Mouse (Mus musculus) layer of hippocampus, adult 9-10 months (tissue): ENCODE results near the gene Atpaf1.

Experiments
- DNase-seq: peaks from one replicate; pipeline ENCODE4 v3.0.0; 2022; ENCODE audit warnings: low spot score

Gene Atpaf1

GRCm38 (mm10) chr4:115812326-115812725 lies 27.7 kb downstream of the Atpaf1 start:
- no peak for DNase-seq

DNA sequence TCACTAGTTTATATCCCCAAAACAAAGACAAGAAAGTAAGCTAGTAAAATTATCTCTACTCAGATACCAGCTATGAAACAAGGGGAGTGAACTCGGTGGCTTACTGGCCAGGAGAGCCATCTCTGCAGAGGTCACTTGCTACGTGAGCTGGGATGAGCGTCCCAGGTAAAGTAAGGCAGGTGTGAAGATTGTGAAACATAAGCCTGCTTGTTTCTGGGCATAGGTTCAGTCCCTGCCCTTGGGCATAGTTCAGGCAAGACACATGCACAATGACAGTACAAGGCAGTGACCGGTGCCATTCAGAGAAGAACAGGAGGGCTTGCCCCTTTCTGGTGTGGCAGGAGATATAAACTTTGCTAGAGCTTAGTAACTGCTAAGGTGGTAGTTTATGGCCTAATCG lies 31.0 kb downstream of the Atpaf1 start:
- no peak for DNase-seq

DNA sequence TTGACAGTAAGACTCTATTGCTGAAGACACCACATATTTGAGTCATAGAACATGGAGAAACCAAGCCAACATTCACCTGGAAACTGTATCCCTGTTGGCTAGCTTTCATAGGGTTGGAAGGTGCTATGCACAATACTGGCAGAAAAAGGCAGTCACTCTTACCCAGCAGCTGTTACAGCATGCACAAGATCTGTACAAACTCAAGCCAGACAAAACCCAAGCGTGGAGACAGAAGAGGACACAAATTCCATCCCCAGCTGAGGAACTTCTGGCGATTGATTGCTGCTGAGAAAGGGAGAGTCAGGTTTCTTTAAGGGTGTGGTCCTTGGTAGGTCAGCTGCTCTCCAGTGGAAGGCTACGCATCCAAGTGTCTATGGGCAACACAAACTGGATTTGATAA lies 35.6 kb downstream of the Atpaf1 start:
- DNase-seq, result no peak

- DNase-seq, result no peak
Observed at GRCm38 (mm10) chr4:115820944-115821343, 36.3 kb downstream of the Atpaf1 start.

DNA sequence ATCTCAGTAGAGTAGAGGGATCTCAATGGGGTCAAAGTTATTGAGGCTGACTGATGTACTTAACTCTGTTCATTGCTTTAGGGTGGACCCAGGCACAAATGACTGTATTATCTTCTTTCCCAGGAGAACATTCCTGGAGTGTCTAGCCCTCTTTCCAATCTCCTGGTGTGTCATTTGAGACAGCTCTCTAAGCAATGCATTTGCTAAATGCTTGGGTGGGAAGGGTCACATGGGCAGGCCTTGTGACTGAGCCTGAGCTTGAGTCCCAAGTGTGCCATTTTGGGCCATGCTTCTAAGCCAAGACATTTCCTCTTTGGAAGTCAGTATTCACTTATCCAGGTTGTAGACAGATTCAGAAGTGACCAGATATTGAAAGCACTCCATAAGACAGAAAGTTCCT lies 36.8 kb downstream of the Atpaf1 start:
- no peak for DNase-seq

DNA sequence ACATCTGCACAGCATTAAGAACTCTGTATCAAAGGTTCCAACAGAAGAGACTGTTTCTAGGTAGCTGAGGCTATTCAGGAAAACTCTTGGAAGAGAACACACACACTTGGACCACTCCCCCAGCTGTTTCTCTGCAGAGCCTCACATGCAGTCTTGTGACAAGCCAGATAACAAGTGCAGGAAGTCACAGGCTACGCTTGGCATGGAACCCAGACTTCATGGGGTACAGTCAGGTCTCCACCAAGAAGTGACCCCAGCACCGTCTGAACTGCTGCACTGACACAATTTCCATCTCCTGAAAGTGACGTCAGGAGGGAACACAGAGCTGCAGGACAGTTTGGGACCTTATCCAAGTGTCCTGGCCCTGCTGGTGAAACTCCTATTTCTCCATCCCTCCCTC lies 37.3 kb downstream of the Atpaf1 start:
- DNase-seq, result no peak

GRCm38 (mm10) chr4:115824178-115824577 lies 39.6 kb downstream of the Atpaf1 start:
- no peak for DNase-seq

DNA sequence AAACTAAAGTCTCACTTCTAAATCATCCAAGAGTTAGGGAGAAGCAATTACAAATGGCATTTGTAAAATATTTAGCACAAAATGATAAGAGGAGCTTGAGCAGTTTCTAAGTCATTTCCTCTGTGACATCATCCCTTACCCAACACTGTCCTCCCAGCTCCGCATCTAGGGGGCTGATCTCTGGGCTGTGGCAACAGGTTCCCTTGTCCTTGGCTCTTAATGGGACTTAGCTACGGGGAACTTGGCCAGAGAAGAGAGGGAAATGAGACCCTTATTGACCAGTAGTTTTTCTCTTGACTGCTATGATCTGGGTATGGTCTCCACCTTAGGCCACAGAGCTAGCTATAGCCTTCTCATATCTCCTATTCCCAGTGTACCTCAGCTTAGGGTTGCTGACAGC lies 40.7 kb downstream of the Atpaf1 start:
- DNase-seq, result no peak

- DNase-seq, result no peak
Observed at GRCm38 (mm10) chr4:115827066-115827465, 42.5 kb downstream of the Atpaf1 start.

DNA sequence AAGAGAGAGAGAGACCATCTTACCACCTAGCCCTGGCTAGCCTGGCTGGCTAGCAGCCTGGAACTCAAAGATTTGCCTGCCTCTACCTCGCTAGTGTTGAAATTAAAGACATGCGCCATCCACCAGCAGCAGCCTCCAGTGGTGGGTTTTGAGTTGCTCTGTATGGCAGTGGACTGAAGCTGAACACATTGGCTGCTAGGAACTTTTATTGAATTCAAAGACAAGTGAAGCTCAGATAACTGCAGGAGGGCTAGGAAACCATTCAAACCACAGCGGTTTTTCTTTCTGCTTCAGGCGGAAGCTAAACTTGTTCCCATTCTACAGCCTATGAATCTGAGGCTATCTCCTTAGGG lies 42.9 kb downstream of the Atpaf1 start:
- no peak for DNase-seq

DNA sequence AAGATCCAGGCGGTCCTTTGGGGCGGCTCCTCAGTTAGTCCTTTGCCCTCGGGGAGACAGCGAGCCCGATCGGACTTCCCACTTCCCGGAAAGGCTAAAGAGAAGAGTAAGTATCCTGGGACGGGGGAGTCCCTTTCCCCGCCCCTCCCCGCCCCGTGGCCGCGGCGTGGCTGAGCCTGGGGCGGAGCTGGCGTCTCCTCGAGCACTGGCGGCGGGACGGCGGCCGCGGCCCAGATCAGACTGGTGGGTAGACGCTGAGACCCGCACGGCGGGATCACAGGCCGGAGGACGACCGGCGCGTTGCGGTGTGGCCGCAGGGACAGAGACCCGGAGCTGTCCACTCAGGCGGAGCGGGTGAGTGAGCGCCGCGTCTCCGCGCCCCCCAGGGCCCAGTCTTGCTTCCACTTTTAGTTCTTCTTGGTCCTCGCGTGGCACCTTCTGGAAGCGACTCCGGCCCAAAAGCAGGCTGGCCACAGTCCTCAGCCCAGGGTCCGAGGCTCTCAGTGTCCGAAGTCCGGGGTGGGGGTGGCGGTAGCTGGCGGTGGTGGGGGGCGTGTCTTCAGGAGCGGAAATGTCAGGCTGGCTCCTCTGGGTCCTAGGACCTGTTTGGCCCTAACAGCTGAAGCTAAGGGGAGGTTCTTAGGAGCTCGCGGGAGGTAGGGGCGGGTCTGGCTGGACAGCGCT lies 43.4 kb downstream of the Atpaf1 start, which contains the start of gene Mob3c:
Gene Mob3c (plus strand): TSS at position 205 of the 684 bp plus-strand sequence.
- no peak for DNase-seq

DNA sequence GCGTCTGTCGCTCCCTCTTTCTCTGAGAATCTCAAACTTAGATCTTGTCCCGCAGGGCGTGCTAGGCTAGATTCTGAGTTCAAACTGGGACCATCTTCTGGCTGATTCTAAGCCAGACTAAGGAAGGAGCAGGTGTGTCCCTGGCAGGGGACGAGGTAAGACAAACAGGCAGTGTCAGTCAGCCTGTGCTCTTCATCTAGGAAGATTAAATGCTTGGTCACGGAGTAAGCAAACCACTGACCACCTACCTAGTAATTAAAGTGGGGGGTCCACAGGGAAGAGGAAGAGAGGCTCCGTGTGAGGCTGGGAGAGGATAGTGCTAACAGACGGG lies 43.9 kb downstream of the Atpaf1 start:
- DNase-seq, result no peak

DNA sequence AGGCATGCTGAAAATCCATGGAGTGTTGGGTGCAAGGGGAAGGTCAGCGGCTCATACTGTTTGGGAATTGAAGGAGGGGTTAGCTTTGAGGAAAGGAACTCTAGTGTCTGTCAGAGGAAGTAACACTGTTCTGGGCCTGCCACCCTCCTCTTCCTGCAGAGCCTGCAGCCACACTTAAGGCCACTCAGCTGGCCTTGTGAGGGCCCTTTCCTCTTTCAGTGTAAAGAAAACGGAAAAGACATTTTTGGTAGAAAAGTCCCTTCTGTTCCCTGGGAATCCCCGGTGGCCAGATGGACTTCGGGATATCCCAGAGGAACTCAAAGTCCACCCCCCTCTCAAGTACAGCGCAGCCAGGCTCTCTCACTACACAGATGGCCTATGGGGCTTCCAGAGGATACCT lies 45.9 kb downstream of the Atpaf1 start:
- DNase-seq, result no peak

GRCm38 (mm10) chr4:115831221-115831620 lies 46.6 kb downstream of the Atpaf1 start:
- no peak for DNase-seq

DNA sequence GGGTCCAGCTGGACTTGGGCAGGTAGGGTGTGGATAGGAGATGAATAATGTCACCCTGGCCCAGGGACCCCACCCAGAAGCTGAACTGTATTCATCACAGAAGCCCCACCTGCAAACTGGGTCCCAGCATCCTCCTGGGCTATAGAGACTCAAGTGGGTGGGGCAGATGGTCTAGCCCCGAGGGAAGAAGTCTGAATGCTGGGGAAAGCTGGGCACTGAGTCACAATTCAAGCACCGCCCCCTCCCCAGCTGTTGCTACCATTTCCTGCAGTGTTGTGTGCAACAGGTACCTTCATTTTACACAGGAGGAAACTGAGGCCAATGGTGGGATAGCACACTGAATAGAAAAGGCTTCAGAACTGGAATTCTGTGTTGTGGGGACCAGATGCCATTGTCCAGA lies 47.4 kb downstream of the Atpaf1 start:
- DNase-seq, result no peak

DNA sequence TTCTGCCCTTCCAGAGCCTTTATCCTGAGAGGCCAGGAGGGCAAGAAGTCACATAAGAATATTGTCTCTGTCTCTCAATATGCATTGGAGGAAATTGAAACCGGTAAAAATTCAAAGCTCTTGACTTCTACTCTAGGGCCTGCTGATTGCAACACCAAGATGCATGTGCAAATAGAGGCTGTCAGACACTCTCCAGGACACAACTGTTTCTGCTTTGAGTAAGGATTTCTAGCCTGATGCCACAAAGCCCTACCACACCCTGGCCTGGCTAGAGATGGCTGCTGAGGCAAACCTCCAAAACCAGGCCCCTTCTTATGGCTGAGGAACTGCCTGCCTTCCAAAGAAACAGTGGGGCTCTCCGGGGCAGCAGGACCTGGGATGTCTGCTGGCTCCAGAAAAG lies 51.0 kb downstream of the Atpaf1 start:
- DNase-seq, result no peak

- DNase-seq, result no peak
Observed at GRCm38 (mm10) chr4:115838196-115838595, 53.6 kb downstream of the Atpaf1 start.

DNA sequence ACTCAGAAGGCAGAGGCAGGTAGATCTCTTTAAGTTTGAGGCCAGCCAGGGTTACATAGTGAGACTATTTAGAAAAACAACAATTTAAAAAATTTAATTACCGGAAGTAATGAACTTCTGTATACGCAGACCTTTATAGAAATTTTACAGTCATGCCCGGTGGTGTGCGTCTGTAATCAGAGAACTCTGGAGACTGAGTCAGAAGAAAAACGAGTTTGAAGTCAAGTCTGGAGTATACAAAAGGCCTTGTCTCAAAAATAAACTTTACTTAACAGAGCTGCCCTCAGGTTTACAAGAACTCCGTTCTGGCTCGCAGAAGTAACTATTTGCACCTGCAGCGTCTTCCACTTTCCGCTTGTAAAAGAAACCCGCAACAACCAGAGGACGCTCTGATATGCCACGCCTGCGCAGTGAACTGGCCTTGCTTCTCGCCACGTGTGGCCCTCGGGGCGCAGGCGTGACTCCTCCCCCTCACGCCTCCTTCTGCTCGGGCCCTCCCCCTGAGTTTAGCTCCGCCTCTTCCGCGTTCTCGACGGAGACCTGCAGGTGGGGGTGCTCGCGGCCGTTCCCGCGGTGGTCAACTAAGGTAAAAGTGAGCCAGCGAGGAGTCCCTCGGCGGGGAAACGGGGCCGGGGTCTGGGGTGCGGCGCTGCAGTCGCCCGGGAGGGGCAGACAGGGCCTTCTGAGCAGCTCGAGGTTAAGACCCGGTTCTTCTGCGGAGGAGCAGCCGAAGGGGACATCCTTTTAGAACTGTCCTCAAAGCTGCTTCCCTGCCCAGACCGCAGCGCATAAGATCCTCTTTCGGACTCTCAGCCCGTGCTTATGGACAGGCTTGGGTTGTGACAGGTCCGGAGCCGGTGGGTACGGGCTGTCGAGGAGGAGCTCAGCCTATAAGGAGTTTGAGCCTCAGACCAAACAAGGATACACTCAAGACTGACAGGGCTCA lies 54.4 kb downstream of the Atpaf1 start, which contains the start of gene Mknk1:
Gene Mknk1 (plus strand): TSS at position 503 of the 946 bp plus-strand sequence.
- peak; percentile 77 for DNase-seq

GRCm38 (mm10) chr4:115839956-115840355 lies 55.3 kb downstream of the Atpaf1 start:
- DNase-seq, result no peak

GRCm38 (mm10) chr4:115840842-115841241 lies 56.2 kb downstream of the Atpaf1 start:
- DNase-seq, result no peak

GRCm38 (mm10) chr4:115846656-115847055 lies 62.0 kb downstream of the Atpaf1 start:
- no peak for DNase-seq

GRCm38 (mm10) chr4:115847377-115847776 lies 62.8 kb downstream of the Atpaf1 start:
- DNase-seq, result peak; percentile 44

DNA sequence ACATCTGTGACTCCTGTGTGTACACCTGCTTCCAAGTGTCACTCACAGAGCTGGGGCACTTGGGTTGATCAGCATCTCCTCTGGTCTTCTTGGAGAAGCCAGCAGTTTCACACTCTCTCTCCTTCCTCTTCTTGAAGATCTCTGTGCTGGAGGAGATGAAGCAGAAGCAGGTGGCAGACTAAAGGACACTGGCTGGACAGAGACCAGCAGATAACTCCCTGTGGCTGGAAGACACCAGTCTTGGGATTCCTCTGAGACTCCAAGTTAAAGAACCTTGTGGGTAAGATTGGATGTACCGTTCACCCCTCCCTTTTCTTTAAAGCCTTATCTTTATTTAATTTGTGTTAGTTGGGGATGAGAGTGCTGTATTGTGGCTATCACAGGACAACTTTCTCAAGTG lies 63.5 kb downstream of the Atpaf1 start:
- DNase-seq, result no peak
